Mouse (Mus musculus) bone marrow, adult 2 months (tissue): Measurements from ENCODE around the gene Kiss1r. TPM values are rescaled to one million over a fixed set of nuclear protein-coding genes. Genes with fewer than 3 reads are reported as not detected.

Source experiments
- H3K27ac ChIP-seq: fragments of 200-500 bp; 2 replicates; pipeline ENCODE4 v1.5.1; 2012; ENCODE audit warnings: low read depth, mild to moderate bottlenecking, control low read depth, inconsistent platforms, low read length; ENCODE audit not compliant: control insufficient read depth, poor library complexity, insufficient read depth
- H3K4me1 ChIP-seq: fragments of 200-500 bp; 2 replicates; pipeline ENCODE4 v1.6.1; 2011; ENCODE audit warnings: low read length; ENCODE audit not compliant: control insufficient read depth, insufficient read depth
- H3K4me3 ChIP-seq: fragments of 200-500 bp; replicated peaks from 2 replicates; pipeline ENCODE3; 2011; ENCODE audit warnings: mild to moderate bottlenecking, low read depth, low read length, control low read depth; ENCODE audit not compliant: control insufficient read depth
- CTCF ChIP-seq: fragments of 200-500 bp; IDR thresholded peaks from 2 replicates; pipeline ENCODE4 v1.5.1; 2011; ENCODE audit warnings: low read length, control low read depth; ENCODE audit not compliant: control insufficient read depth, insufficient read depth
- POLR2A ChIP-seq: fragments of 200-500 bp; IDR thresholded peaks from 2 replicates; pipeline ENCODE4 v1.6.1; 2011; ENCODE audit warnings: low read depth, mild to moderate bottlenecking, control low read depth, low read length, borderline replicate concordance; ENCODE audit not compliant: control insufficient read depth
- WGBS: fragments of 180-500 bp; shearing (Covaris S2); methylation state at CpG from one replicate; pipeline ENCODE4 v1.1.7; 2018; 5-methylcytosine and 5-hydroxymethylcytosine counted together
- polyA plus RNA-seq: library from polyadenylated mRNA; stranded (reverse); fragments of >200 nt; gene quantifications from 2 replicates; pipeline ENCODE4 v1.2.4, GENCODE M21; 2011; ENCODE audit warnings: low replicate concordance; ENCODE audit not compliant: missing spikeins, insufficient read depth, insufficient read length

Gene Kiss1r
- polyA plus RNA-seq, 1 experiment: not detected

GRCm38 (mm10) chr10:79931797-79932196 lies 15.0 kb downstream of the Kiss1r start:
- 79% methylated on average over 9 of the region's 9 CpGs for WGBS
- H3K27ac ChIP-seq: peak overlapping the region; percentile 0; the same call in 1 of the 2 replicates
- H3K4me1 ChIP-seq: peaks cover 11% of the 10 kb centered on the region
- H3K4me3 ChIP-seq: no peak overlapping the region
- TF ChIP-seq CTCF (no peak), POLR2A (no peak)

- Histone ChIP-seq H3K27ac (no peak overlapping the region; the same call in 1 of the 2 replicates), H3K4me1 (peaks cover 15% of the 10 kb centered on the region), H3K4me3 (no peak overlapping the region)
- WGBS: 52% methylated on average over 8 of the region's 8 CpGs
- no peak for TF ChIP-seq CTCF
- TF ChIP-seq POLR2A: no peak
Measured at GRCm38 (mm10) chr10:79932736-79933135, 16.0 kb downstream of the Kiss1r start.

DNA sequence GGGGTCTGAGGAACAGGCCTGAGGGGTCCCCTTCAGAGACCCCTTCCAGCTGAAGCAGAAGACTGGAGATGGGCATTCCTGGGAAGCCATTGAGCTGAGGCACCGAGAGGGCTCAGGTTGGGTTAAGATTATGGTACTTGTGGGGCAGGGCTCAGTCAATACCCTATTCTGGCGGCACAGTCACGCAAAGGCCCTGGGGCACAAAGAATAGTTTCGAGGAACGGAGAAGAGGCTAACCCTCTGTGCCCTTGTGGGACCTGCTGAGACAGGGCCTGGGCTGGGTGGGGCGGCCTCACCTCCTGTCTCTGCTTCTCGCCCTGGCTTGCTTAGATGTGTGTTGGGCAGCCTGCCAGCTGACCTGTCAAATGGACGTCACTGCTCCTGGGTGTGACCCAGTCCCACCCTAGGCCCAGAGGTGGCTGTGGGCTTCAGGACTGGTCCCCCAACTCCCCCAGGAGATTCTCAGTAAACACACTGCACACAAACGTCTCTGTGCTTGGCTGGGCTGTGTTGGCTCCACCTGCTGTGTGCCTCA lies 16.4 kb downstream of the Kiss1r start:
- 78% methylated on average over 9 of the region's 9 CpGs for WGBS
- TF ChIP-seq POLR2A (no peak), CTCF (no peak)
- no peak overlapping the region; the same call in 1 of the 2 replicates for H3K27ac ChIP-seq
- peaks cover 19% of the 10 kb centered on the region for H3K4me1 ChIP-seq
- H3K4me3 ChIP-seq: no peak overlapping the region

GRCm38 (mm10) chr10:79933861-79934260 lies 17.1 kb downstream of the Kiss1r start:
- Histone ChIP-seq H3K27ac (no peak overlapping the region; the same call in 1 of the 2 replicates), H3K4me1 (peaks cover 19% of the 10 kb centered on the region), H3K4me3 (no peak overlapping the region)
- TF ChIP-seq POLR2A (no peak), CTCF (no peak)
- 83% methylated on average over 6 of the region's 6 CpGs for WGBS

DNA sequence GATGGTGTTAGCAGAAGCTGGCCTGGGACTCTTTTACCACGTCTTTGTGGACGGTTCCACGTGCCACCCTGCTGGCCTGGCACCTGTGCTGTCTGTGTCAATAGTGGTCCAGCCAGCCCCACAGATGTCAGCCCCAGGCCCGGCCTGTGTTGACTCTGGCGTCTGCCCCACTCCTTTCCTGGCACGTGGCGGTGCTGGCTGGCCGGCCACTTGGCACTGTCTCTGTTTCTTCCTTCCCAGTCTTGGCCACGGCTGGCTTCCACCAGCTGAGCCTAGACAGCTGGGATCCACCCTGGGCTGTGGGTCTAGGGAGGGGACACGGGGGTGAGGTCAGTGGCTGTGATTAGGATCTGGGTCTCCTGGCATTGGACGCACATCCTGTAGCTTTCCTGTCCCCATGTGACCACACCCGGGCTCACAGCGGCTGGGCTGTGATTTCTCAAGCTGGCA lies 17.5 kb downstream of the Kiss1r start:
- TF ChIP-seq POLR2A (no peak), CTCF (no peak)
- no peak overlapping the region for H3K27ac ChIP-seq
- WGBS: 53% methylated on average over 13 of the region's 13 CpGs
- no peak overlapping the region for H3K4me3 ChIP-seq
- H3K4me1 ChIP-seq: peaks cover 21% of the 10 kb centered on the region

GRCm38 (mm10) chr10:79934794-79935569 lies 18.2 kb downstream of the Kiss1r start:
- TF ChIP-seq POLR2A (no peak), CTCF (no peak)
- Histone ChIP-seq H3K4me3 (no peak overlapping the region), H3K4me1 (peaks cover 24% of the 10 kb centered on the region), H3K27ac (no peak overlapping the region)
- WGBS: 89% methylated on average over 16 of the region's 16 CpGs

DNA sequence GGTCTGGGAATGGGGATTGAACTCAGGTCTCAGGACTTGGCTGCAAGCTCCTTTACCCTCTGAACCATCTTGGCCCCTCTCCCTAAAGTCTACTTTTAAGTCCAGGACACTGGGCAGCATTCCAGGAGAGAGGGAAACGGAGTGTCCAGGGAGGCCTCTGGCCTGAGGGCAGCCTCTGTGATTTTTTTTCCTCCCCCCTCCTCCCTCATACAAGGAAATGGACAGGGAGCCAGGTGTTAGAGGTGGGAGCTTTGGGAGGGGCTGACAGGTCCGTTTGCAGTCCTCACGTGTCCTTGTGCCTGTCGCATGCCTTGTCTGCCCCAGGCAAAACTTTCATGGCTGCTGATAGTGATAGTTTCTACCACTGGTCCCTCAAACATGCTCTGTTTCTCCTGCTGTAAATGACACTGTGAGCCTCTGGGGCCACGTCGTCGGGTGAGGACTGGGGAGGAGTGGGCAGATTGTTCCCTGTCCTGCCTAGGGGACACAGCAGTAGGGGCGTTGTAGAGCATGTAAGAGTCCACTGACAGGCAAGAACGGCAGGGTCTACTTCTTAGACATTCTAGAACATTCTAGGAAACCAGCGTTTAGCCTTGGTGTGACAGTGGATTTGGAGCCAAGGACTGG lies 19.6 kb downstream of the Kiss1r start:
- Histone ChIP-seq H3K4me3 (peak overlapping the region; percentile 46), H3K27ac (peak overlapping the region; percentile 83), H3K4me1 (peaks cover 27% of the 10 kb centered on the region)
- TF ChIP-seq CTCF (no peak), POLR2A (no peak)
- WGBS: 24% methylated on average over 10 of the region's 10 CpGs

DNA sequence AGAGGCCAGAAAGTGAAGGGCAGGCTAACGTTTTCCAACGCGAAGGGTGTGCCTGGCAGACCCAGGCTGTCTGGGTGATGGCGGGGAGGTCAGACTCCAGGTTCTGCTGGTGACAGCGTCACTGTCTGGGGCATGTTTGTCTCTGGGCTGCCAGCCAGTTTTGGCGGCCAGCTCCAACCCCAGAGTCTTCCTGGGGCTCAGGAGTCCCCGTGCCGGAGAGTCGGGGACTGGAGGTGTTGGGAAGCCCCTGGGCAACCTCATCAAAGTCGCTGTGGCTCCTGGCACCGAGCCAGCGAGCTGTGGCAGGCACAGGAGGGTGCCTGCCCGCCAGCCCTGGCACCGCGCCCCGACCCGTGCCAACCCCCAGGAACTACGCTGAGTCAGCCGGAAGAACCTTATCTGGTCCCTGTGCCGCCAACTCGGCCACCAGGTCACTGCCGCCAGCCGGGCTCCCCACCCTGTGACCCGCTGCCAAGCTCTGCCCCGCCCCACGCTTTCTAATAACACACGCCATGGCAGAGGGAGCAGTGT lies 20.2 kb downstream of the Kiss1r start:
- WGBS: 1% methylated on average over 27 of the region's 27 CpGs
- peaks cover 29% of the 10 kb centered on the region for H3K4me1 ChIP-seq
- peak overlapping the region; percentile 83 for H3K27ac ChIP-seq
- H3K4me3 ChIP-seq: peak overlapping the region; percentile 46
- TF ChIP-seq CTCF (no peak), POLR2A (peak; percentile 43; the same call in 1 of the 2 replicates)
